Mouse (Mus musculus) kidney, postnatal 14 days (tissue): ENCODE data around the gene Otud4.
A peak's percentile ranks its signal among the peaks of the same experiment; 100 is the strongest.
"Not testable (repeated sequence)": the region's sequence is repeated elsewhere in the genome, so short reads cannot be mapped to it uniquely, and the experiment has no call there.

Experiments used
- DNase-seq: peaks from one replicate; pipeline ENCODE4 v3.0.0; 2022; ENCODE audit warnings: mixed read lengths

Otud4 gene

DNA sequence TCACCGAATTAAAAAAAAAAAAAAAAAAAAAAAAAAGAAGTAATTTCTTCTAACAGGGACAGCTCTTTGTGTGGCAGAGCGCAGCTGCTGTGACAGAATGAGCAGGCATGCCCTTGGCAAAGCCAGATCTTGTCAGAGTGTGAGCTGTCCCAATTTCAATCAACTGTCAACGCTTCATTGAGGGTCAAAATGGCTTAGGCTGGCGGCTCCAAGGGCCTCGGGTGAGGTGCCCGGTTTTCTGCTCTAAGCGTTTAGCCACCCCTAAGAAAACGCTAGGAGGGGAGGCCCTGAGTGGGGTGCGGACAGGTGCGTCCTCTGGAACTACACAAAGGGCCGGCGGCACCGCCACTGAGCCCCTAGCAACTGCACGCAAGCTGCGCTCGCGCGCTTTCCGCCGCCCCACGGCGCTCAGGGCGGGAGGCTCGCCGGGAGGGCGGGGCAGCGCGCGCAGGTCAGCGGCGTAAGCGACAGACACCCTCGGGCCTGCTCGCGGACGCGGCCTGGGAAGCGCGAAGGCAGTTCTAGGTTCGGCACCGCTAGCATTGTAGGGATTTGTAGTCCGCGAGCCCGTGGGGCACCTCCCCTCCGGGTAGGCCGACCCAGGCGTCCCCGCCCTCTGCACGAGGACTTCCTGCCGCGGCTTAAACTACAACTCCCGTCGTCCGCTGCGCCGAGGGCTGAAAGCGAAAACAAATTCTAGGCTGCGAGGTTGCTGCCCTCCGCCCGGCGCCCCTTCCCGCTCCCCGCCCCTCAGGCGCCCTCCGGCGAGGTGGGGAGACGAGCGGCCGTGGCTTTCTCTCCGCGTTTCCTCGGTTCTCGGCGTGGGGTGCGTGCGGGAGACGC lies 490 bp upstream of the Otud4 start:
- peak; percentile 99 for DNase-seq

DNA sequence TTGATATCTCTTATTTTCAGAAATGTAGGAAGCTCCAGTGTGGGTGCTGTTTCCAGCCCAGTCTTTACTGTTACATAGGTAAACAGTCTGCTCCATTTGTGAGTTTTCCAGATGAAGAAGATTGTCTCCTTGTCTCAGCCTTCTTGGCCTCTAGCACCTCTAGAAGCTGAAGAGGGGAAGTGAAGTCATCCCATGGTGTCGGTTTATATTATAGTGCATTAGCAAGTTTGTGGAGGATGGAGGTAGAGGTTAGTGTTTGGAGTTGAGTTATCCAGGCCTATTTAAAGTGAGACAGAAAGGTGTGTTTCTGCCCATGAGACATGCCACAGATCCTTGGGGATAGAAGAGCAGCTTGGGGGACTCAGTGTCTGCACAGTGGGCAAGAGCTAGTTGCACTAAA lies 1.7 kb downstream of the Otud4 start:
- DNase-seq, result no peak

DNA sequence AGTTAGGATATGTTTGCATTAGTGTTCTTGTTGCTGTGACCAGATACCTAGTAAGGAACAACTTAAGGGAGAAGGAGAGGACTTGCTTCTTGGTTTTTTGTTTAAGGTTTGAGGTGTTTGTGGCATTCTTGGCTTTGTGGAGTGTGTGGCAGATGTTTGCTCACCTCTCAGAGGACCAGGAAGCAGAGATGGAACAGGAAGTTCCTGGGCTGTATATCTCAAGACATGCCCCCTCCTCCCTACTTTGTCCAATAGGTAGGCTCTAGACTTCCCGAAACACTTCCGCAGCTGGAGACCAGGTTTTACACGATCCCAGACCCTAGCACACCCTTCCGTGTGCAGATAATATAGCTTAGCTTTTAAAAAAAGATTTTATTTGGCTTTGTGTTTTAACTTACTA lies 10.2 kb downstream of the Otud4 start:
- no peak for DNase-seq

DNA sequence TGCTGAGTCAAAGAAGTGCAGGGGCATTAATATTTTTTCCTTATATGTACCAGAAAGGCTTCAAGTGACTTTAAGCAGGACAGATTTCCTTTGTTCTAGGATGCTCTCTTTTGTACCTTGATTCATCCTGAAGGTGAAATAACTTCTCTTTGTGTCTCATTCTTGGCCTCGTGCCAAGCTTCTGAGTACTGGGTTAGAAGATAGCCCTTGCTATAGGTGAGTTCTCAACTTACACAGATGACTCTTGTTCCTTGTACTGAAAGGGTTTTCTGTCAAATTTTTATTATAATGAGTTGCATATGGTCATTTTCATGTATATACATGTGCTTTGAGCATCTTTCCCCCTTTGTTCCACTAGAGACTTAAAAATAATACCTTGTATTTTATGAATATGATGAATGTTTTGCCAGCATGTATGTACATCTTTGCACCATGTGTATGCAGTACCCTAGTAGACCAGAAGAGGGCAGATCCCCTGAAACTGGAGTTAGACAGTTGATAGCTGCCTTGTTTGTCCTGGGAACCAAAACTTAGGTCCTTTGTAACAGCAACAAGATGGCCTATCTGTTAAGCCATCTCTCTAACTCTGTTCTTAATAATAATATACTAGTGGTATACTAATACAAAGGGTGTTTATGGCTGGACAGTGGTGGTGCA lies 10.9 kb downstream of the Otud4 start:
- DNase-seq, result no peak

DNA sequence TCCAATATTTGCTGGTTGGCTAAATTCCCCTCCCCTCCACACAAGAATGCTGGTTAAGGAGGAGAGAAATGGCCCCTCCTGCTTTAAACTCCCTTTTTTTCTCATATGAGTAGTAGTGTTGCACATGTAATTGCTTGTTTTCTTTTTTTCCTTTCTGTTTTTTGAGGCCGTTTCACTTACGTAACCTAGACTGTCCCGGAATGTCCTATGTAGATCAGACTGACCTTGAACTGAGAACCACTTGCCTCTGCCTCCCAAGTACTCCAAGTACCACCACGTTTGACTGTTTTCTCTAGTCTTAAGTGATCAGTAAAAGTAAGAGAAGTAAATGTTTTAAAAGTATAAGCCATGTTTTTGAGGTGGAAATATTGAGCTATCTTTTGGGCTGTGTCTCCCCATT lies 14.3 kb downstream of the Otud4 start:
- no peak for DNase-seq

DNA sequence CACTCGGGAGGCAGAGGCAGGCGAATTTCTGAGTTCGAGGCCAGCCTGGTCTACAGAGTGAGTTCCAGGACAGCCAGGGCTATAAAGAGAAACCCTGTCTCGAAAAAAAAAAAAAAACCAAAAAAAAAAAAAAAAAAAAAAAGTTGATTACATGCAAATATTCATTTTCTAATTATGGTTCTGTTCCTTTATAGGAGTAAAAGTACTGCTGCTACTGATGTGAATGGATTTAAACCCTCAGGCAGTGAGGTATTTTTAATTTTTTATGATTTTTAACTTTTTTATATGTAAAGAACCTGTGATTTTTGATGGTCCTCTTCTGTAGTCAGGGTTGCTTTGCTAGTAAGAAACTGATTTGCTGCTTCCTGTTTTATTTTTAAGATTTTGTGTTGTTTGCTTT lies 19.3 kb downstream of the Otud4 start:
- not testable (repeated sequence) for DNase-seq

DNA sequence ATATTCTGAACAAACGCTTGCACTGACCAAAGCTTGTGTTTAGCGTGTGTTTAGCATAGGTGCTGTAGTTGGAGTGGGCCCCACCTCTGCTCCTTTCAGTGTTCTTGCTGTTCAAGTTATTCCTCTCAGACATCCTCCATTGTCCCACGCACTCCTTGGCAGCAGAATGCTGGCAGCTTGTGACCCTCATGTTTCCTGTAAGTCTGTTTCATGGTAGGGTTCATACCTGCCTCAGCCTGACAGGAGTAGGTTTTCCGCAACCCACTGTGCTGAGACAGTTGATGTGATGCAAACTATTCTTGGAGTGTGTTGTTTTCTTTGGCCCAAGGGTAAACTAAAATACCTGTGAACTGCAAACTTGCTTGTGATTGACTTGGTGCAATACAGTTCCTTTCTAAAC lies 37.0 kb downstream of the Otud4 start:
- DNase-seq, result no peak

DNA sequence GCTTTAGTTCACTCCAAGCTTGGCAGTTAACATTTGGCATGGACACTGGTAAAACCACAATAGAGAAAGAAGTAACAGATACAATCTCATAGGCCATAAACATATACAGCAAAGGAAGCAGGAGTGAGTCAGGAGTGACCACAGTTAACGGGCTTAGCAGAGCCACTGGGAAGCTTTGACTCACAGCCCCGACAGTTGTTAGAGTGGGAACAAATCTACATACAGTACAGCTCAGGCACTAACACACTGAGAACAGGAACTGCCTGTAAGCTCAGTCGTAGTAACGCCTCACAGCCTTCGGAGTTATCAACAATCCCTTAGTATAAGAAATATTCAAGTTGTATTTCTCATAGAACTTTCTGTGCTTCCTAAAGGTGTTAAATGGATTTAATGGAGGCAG lies 39.6 kb downstream of the Otud4 start:
- no peak for DNase-seq

DNA sequence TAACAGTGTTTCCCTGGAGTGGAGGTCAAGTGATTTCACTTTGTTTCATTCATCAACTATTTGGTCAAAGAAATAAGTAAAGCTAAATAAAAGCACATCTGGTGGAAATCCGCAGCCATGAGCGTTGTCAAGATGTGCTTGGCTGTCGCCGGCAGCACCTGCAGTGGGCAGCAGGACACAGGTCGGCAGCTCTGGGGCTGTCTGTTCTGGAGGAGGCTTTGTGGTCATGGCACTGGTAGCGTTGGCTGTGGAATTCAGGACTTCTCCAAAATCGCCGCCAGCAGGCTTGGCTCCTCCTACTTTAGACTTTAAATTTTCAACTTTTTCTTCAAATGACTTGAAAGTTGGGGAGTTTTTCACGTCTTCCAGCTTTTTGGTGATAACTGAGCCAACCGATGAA lies 40.7 kb downstream of the Otud4 start:
- DNase-seq, result not testable (repeated sequence)

DNA sequence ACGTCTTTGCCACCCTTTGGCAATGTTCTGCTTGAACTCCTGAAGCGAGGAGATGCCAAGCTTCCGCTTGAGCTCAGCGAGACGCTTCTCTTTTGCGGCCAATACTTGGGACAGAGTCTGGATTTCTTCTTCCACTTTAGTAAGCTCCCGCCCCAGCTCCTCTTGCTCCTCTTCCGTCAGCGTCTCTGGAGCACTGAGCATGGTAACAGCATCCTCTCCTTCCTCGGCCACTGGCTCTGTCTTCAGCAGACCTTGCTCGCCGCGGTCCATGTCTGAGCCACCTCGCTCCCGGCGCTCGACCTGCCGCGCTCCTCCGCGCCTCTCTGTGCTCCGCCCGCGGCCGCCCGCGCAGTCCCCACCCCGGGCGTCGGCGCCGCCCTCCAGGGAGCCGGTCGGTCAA lies 41.1 kb downstream of the Otud4 start:
- DNase-seq, result peak; percentile 33

DNA sequence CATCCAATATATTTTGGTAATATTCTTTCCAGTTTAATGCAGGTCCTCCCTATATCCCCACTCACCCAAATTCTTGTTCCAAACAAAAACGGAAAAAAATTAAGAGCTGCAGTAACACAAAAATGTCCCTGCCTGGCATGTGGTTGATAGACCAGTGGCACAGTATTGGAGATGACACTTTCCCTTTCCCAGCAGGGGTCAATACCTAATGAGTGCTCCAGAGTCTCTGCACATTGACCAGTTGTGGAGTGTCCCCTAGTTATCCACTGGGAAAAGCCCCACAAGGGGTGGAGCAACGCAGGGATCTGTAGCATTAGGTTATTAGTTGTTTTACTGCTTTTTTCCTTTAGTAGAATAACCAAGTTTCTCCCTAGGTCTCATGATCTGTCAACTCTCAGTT lies 41.5 kb downstream of the Otud4 start:
- no peak for DNase-seq

DNA sequence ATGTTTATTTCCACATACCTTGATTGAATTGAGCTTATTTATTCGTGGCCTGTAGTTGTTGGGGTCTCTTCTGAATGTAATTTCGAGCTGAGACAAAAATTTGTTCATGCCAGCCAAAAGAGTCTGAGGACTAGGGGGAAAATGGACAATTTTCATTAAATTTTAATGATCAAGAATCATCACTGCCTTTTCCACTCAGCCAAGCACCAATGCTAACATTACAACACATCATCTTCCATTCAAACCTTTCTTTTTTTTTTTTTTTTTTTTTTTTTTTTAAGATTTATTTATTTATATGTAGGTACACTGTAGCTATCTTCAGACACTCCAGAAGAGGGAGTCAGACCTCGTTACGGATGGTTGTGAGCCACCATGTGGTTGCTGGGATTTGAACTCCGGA lies 46.5 kb downstream of the Otud4 start:
- not testable (repeated sequence) for DNase-seq

DNA sequence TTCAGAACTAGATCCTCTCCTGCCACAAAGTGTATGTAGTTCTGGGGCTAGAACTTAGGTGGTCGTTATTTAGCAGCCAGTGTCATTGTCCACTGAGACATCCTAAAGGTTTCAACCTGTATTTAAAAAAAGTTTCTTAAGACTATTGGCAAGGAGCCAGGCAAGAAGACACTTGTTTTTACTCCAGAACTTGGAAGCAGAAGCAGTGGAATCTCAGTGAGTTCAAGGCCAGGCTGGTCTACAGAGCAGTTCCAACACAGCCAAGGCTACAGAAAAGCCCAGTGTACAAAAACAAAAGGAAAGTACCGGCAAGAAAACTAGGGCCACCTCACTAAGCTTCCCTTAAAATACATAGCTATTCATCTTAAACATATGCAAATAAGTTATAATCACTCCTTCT lies 53.1 kb downstream of the Otud4 start:
- DNase-seq, result no peak

DNA sequence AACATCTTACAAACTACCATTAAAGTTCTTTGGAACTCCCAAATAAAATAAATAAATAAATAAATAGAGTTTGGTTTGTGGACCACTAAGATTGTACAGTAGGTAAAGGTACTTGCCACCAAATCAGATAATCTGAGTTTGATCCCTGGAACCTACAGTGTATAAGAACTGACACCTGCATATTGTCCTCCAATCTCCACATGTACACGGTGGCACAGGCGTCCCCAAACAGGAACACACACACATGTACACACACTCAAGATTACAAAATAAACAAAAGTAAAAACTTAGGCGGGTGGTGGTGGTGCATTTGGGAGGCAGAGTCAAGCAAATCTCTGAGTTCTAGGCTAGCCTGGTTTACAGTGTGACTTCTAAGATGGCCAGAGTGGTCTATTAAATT lies 67.3 kb downstream of the Otud4 start:
- no peak for DNase-seq

DNA sequence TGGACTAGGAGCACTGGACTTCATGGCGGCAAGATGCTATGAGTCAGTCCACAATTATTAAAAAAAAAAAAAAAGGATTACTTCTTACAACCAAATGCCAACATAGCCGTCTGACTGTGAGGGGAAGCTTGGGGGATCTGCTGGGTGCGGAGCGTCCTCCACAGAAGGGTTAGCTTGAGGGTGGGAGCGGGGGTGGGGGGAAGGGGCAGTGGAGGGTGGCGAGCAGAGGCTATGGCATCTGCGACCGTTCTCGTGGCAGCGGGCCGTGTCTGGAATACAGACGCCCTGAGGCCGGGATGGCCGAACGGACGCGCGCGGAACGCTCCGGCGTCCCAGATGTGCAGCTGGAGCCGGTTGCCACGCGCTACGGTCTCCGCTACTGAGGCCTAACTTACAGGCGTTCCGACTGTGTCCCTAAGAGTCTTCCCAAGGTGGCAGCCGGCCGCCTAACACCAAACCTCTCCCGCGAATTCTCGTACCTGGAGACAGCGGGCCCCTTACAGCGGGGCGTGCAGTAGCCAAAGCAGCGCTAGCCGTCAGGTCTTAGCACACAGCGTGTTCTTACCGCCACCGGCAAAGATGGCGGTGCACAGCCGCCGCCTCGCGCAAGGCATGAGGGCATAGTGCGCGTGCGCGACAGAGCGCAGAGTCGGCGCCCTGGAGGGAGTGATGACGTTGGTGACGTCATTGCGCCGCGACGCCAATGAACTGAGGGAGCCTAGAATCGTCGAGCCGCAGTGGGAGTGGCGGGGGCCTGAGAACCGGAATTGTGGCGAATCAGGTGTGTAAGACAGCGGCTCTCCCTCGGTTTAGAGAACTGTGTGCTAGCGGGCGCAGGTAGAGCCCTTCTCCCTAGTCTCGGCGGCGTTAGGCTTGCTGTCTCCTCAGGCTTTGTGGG lies 71.9 kb downstream of the Otud4 start, which contains the start of the genes Abce1 and Anapc10:
Gene Abce1, minus strand, starts transcription at position 677 of the 898 bp plus-strand sequence.
Gene Anapc10, plus strand, starts transcription at position 757 of the 898 bp plus-strand sequence.
- peak; percentile 99 for DNase-seq

DNA sequence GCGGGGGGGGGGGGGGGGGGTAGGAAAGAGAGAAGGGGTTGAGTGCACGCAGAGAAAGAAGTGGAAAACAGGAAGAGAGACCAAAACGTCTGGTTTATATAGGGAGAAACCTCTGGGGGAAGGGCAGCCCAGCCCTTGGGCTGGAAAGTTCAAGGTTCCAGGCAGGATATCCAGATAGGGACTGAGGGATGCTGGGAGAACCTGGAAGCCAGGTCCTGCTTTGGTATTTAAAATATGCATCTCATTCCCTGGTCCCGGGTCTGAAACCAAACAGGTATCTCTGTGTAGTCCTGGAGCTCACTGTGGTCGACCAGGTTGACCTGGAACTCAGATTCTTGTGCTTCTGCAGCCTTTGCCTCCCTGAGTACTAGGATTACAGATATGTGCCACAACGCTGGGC lies 73.3 kb downstream of the Otud4 start:
- DNase-seq, result no peak

DNA sequence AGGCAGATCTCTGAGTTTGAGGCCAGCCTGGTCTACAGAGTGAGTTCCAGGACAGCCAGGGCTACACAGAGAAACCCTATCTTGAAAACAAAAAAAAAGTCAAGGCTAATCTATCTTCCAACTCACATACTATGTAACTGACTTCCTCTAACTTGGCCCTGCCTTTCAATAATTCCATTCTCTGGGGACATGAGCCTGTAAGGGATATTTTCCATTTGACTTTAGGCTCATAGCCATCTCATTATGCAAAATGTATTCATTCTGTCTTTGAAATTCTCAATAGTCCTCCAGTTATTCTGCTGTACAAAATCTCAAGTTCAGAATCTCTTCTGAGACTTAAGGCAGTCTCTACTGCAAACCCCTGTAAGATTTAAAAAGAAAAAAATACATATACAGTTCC lies 82.1 kb downstream of the Otud4 start:
- no peak for DNase-seq

DNA sequence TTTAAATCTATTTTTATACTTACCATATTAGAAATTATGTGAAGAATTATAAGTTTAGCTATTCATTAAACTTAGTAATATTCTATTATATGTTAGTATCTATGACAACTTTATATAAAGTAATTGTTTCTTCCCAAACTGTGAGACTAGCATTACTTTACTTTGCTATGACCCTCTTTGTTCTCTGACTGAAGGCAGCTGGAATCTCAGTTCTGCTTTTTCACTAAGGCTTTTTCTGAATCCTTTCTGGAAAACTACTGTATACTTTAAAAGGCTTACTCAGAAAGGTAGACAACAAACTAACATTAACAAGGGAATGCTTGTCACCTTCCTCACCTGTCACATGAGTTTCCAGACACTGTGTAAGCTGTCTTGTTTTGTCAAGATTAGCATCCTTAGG lies 83.9 kb downstream of the Otud4 start:
- DNase-seq, result no peak

DNA sequence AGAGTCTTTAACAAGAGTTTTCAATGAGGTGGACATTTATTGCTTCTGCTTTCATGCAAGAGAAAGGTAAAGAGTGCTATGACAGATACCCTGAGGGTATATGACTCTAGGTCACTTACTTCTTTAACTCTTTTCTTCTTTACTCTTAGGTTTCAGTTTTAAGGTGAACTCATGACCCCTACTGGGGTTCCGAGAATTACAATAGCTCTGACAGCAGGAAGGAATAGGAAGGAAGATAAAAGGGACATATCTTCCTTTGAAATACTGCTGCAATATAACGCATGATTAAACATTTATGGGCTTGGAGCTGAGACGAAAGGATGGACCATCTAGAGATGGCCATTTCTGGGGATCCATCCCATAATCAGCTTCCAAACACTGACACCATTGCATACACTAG lies 85.2 kb downstream of the Otud4 start:
- DNase-seq, result no peak
